8 mouse cellular contexts compared by ENCODE assay signal in genomic region chr15:98675634-98676250, GRCm38 (mm10). TPM values are rescaled to one million over a fixed set of nuclear protein-coding genes. Genes with fewer than 3 reads are reported as not detected.
A peak's percentile ranks its signal among the peaks of the same experiment; 100 is the strongest.
DNase-seq lines count a peak whose midpoint lies in the region; ATAC-seq and TF ChIP-seq lines count a peak whose summit lies in the region.

No protein-coding gene starts in this region.

- no peaks in the 10 kb centered on the region for H3K79me3 ChIP-seq in C2C12 (ENCODE audit: low read depth)

- H3K4me2 ChIP-seq in heart, embryonic 13.5 days: peak overlapping the region; percentile 97
- H3K4me2 ChIP-seq in embryonic facial prominence, embryonic 14.5 days (ENCODE audit: low read depth, low read length): peak overlapping the region; percentile 65; the same call in 1 of the 2 replicates
- H3K4me2 ChIP-seq in limb, embryonic 13.5 days (replicated peaks): peak overlapping the region; percentile 72

- peak overlapping the region; percentile 47 for H3ac ChIP-seq in C2C12 (ENCODE audit: control insufficient read depth, insufficient read length, low read depth)

- H3K36me3 ChIP-seq in heart, embryonic 13.5 days: no peaks in the 10 kb centered on the region
- peaks cover 5% of the 10 kb centered on the region for H3K36me3 ChIP-seq in C2C12 (ENCODE audit: control insufficient read depth, insufficient read depth)
- no peaks in the 10 kb centered on the region for H3K36me3 ChIP-seq in embryonic facial prominence, embryonic 14.5 days (ENCODE audit: control insufficient read depth, insufficient read depth, low read length)
- H3K36me3 ChIP-seq in limb, embryonic 13.5 days: no peaks in the 10 kb centered on the region

- H3K4me1 ChIP-seq in heart, embryonic 13.5 days: peaks cover 42% of the 10 kb centered on the region
- H3K4me1 ChIP-seq in embryonic facial prominence, embryonic 14.5 days (ENCODE audit: control insufficient read depth, insufficient read depth, low read length): 0 out of 2 replicates have a peak, but pooled peaks cover 4% of the 10 kb centered on the region
- peaks cover 36% of the 10 kb centered on the region for H3K4me1 ChIP-seq in limb, embryonic 13.5 days

- no peak for TF ChIP-seq CTCF in C2C12 (IDR thresholded peaks at IDR 0.05; ENCODE audit: control insufficient read depth, insufficient read depth, insufficient read length)

- H3K4me3 ChIP-seq in heart, embryonic 13.5 days: peak overlapping the region; percentile 52
- peak overlapping the region; percentile 37 for H3K4me3 ChIP-seq in C2C12 (ENCODE audit: insufficient read depth, poor library complexity, severe bottlenecking)
- no peak overlapping the region; the same call in 1 of the 2 replicates for H3K4me3 ChIP-seq in embryonic facial prominence, embryonic 14.5 days (ENCODE audit: low read depth, low read length)
- H3K4me3 ChIP-seq in limb, embryonic 13.5 days: peak overlapping the region; percentile 41

- intact Hi-C loops in heart, postnatal 14 days (cut with DNase I): no loop called here

- H3K9me3 ChIP-seq in heart, embryonic 13.5 days: no peaks in the 10 kb centered on the region
- no peaks in the 10 kb centered on the region for H3K9me3 ChIP-seq in embryonic facial prominence, embryonic 14.5 days (ENCODE audit: control insufficient read depth, low read length)
- no peaks in the 10 kb centered on the region for H3K9me3 ChIP-seq in limb, embryonic 13.5 days

- H3K27ac ChIP-seq in heart, embryonic 13.5 days (replicated peaks): no peak overlapping the region
- H3K27ac ChIP-seq in embryonic facial prominence, embryonic 14.5 days (replicated peaks; ENCODE audit: low read depth, low read length): no peak overlapping the region
- H3K27ac ChIP-seq in limb, embryonic 13.5 days: no peak overlapping the region

- ATAC-seq in heart, embryonic 13.5 days (ENCODE audit: extremely low read depth, insufficient number of reproducible peaks, low FRiP score, low TSS enrichment): no peak
- no peak for ATAC-seq in embryonic facial prominence, embryonic 14.5 days (ENCODE audit: low read depth)
- ATAC-seq in limb, embryonic 13.5 days (ENCODE audit: low FRiP score, low read depth): no peak

- DNase-seq in heart, postnatal 14 days: no peak
- no peak for DNase-seq in embryonic facial prominence, embryonic 14.5 days (ENCODE audit: low spot score)
- no peak for DNase-seq in adrenal gland, adult 18-20 months (ENCODE audit: low spot score in 2 of 2)
- DNase-seq in urinary bladder, postnatal 36 days (ENCODE audit: low spot score in 2 of 2): no peak
- no peak for DNase-seq in T-cell, adult 2 months (ENCODE audit: low spot score)

- H3K79me2 ChIP-seq in C2C12 (ENCODE audit: control insufficient read depth, insufficient read depth): no peaks in the 10 kb centered on the region

- WGBS in heart, embryonic 13.5 days: 5% methylated on average over 14 of the region's 14 CpGs
- WGBS in embryonic facial prominence, embryonic 14.5 days: 6% methylated on average over 14 of the region's 14 CpGs
- WGBS in limb, embryonic 13.5 days: 8% methylated on average over 14 of the region's 14 CpGs

- peaks cover 49% of the 10 kb centered on the region for H3K27me3 ChIP-seq in heart, embryonic 13.5 days (replicated peaks)
- H3K27me3 ChIP-seq in C2C12 (ENCODE audit: control insufficient read depth, insufficient read depth, insufficient read length): no peaks in the 10 kb centered on the region
- peaks cover 44% of the 10 kb centered on the region for H3K27me3 ChIP-seq in embryonic facial prominence, embryonic 14.5 days (replicated peaks; ENCODE audit: control insufficient read depth, insufficient read depth, low read length)
- peaks cover 75% of the 10 kb centered on the region for H3K27me3 ChIP-seq in limb, embryonic 13.5 days

- peak overlapping the region; percentile 78 for H3K9ac ChIP-seq in heart, embryonic 13.5 days
- H3K9ac ChIP-seq in embryonic facial prominence, embryonic 14.5 days (ENCODE audit: low read depth, low read length): no peak overlapping the region
- H3K9ac ChIP-seq in limb, embryonic 13.5 days: peak overlapping the region; percentile 48; the same call in 1 of the 2 replicates

TF ChIP-seq in C2C12, 6 proteins besides CTCF, POLR2A, EP300 and RAD21:
- TF ChIP-seq MYOD1 (IDR thresholded peaks at IDR 0.05; ENCODE audit: control insufficient read depth, insufficient read length, low read depth) (no peak), FOSL1 (IDR thresholded peaks at IDR 0.05; ENCODE audit: insufficient read depth, low read length, poor library complexity, severe bottlenecking) (no peak), MAX (IDR thresholded peaks at IDR 0.05) (no peak), USF1 (IDR thresholded peaks at IDR 0.05; ENCODE audit: low read depth) (no peak), MYOG (IDR thresholded peaks at IDR 0.05; ENCODE audit: control insufficient read depth, extremely low read depth, insufficient read length) (no peak), CEBPB (IDR thresholded peaks at IDR 0.05; ENCODE audit: low read depth) (no peak)

RNA-seq across cellular contexts. Expression of gene Rnd1, which starts 1.5 kb away (rescaled TPM):
- polyA plus RNA-seq in heart, embryonic 13.5 days (2015; fragmentation: Nextera tagmentation; extraction: Ambion mirVana): 1.3 TPM in 2 replicates
- total RNA-seq in heart, postnatal 14 days (2021): 1 to 10 TPM in 1 of 2 experiments, under 1 TPM in 1; 0.69 to 1.0 TPM
- polyA plus RNA-seq in C2C12 (2012; fragmentation: generic; extraction: Trizol): 10.5 TPM
- 0.42 TPM in 2 replicates for polyA plus RNA-seq in embryonic facial prominence, embryonic 14.5 days (2014; fragmentation: Nextera tagmentation; extraction: Ambion mirVana)
- polyA plus RNA-seq in limb, embryonic 13.5 days (2015; fragmentation: Nextera tagmentation; extraction: Ambion mirVana): 0.87 and 1.1 TPM in 2 replicates
- 1 to 10 TPM; 2.0 to 7.6 TPM for total RNA-seq in adrenal gland, adult 18-20 months (2021)

RNA-seq across cellular contexts. Expression of gene Ddx23, which starts 13.0 kb away (rescaled TPM):
- polyA plus RNA-seq in heart, embryonic 13.5 days (2015; fragmentation: Nextera tagmentation; extraction: Ambion mirVana): 16.5 and 20.8 TPM in 2 replicates
- 10 to 100 TPM; 51.0 to 53.9 TPM for total RNA-seq in heart, postnatal 14 days (2021)
- polyA plus RNA-seq in C2C12 (2012; fragmentation: generic; extraction: Trizol): 140 TPM
- polyA plus RNA-seq in embryonic facial prominence, embryonic 14.5 days (2014; fragmentation: Nextera tagmentation; extraction: Ambion mirVana): 21.5 and 23.4 TPM in 2 replicates
- 34.5 and 35.5 TPM in 2 replicates for polyA plus RNA-seq in limb, embryonic 13.5 days (2015; fragmentation: Nextera tagmentation; extraction: Ambion mirVana)
- 10 to 100 TPM; 80.7 to 83.8 TPM for total RNA-seq in adrenal gland, adult 18-20 months (2021)

RNA-seq across cellular contexts. Expression of gene Ccdc65, which starts 32.3 kb away (rescaled TPM):
- polyA plus RNA-seq in heart, embryonic 13.5 days (2015; fragmentation: Nextera tagmentation; extraction: Ambion mirVana): 0.32 and 0.39 TPM in 2 replicates
- total RNA-seq in heart, postnatal 14 days (2021): under 1 TPM; 0.29 to 0.72 TPM
- 0.48 TPM for polyA plus RNA-seq in C2C12 (2012; fragmentation: generic; extraction: Trizol)
- polyA plus RNA-seq in embryonic facial prominence, embryonic 14.5 days (2014; fragmentation: Nextera tagmentation; extraction: Ambion mirVana): 1.7 and 3.9 TPM in 2 replicates
- 0.87 and 0.90 TPM in 2 replicates for polyA plus RNA-seq in limb, embryonic 13.5 days (2015; fragmentation: Nextera tagmentation; extraction: Ambion mirVana)
- under 1 TPM; 0.43 to 0.45 TPM for total RNA-seq in adrenal gland, adult 18-20 months (2021)

RNA-seq across cellular contexts. Expression of gene Cacnb3, which starts 45.1 kb away (rescaled TPM):
- polyA plus RNA-seq in heart, embryonic 13.5 days (2015; fragmentation: Nextera tagmentation; extraction: Ambion mirVana): 9.5 and 10.8 TPM in 2 replicates
- total RNA-seq in heart, postnatal 14 days (2021): 1 to 10 TPM; 8.0 to 8.8 TPM
- 112 TPM for polyA plus RNA-seq in C2C12 (2012; fragmentation: generic; extraction: Trizol)
- polyA plus RNA-seq in embryonic facial prominence, embryonic 14.5 days (2014; fragmentation: Nextera tagmentation; extraction: Ambion mirVana): 29.0 and 37.0 TPM in 2 replicates
- 43.7 and 48.2 TPM in 2 replicates for polyA plus RNA-seq in limb, embryonic 13.5 days (2015; fragmentation: Nextera tagmentation; extraction: Ambion mirVana)
- total RNA-seq in adrenal gland, adult 18-20 months (2021): 10 to 100 TPM; 11.9 to 14.3 TPM

RNA-seq across cellular contexts. Expression of gene Fkbp11, which starts 52.3 kb away (rescaled TPM):
- polyA plus RNA-seq in heart, embryonic 13.5 days (2015; fragmentation: Nextera tagmentation; extraction: Ambion mirVana): 19.8 and 24.5 TPM in 2 replicates
- total RNA-seq in heart, postnatal 14 days (2021): 1 to 10 TPM; 4.6 to 5.0 TPM
- polyA plus RNA-seq in C2C12 (2012; fragmentation: generic; extraction: Trizol): 103 TPM
- polyA plus RNA-seq in embryonic facial prominence, embryonic 14.5 days (2014; fragmentation: Nextera tagmentation; extraction: Ambion mirVana): 88.8 and 108 TPM in 2 replicates
- 50.8 and 51.5 TPM in 2 replicates for polyA plus RNA-seq in limb, embryonic 13.5 days (2015; fragmentation: Nextera tagmentation; extraction: Ambion mirVana)
- 1 to 10 TPM; 4.7 to 6.7 TPM for total RNA-seq in adrenal gland, adult 18-20 months (2021)
